Mouse (Mus musculus) intestine, embryonic 16.5 days (tissue): ENCODE results near the gene D17Wsu92e. TPM values are rescaled to one million over a fixed set of nuclear protein-coding genes. Genes with fewer than 3 reads are reported as not detected.

Experiments used
- ATAC-seq: fragments of 200-750 bp; cut with Nextera tagmentation; 2 replicates; pipeline ENCODE4 v1.8.0; 2017; ENCODE audit warnings: moderate TSS enrichment, moderate library complexity
- H3K27ac ChIP-seq: fragments of 300-500 bp; sonication (generic); 2 replicates; pipeline ENCODE4 v1.5.1; 2014; ENCODE audit warnings: mild to moderate bottlenecking, low read length
- H3K27me3 ChIP-seq: fragments of 300-500 bp; sonication (generic); replicated peaks from 2 replicates; pipeline ENCODE4 v1.6.1; 2014; ENCODE audit warnings: low read length, control low read depth, mixed read lengths; ENCODE audit not compliant: control insufficient read depth, insufficient read depth
- H3K36me3 ChIP-seq: fragments of 300-500 bp; sonication (generic); 2 replicates; pipeline ENCODE4 v1.6.1; 2014; ENCODE audit warnings: low read length, control low read depth; ENCODE audit not compliant: control insufficient read depth, insufficient read depth
- H3K4me1 ChIP-seq: fragments of 300-500 bp; sonication (generic); 2 replicates; pipeline ENCODE4 v1.6.1; 2014; ENCODE audit warnings: low read length, control low read depth, mixed read lengths; ENCODE audit not compliant: control insufficient read depth, insufficient read depth
- H3K4me2 ChIP-seq: fragments of 300-500 bp; sonication (generic); 2 replicates; pipeline ENCODE4 v1.6.1; 2014; ENCODE audit warnings: low read depth, low read length, control low read depth
- H3K4me3 ChIP-seq: fragments of 300-500 bp; sonication (generic); 2 replicates; pipeline ENCODE4 v1.5.1; 2014; ENCODE audit warnings: mild to moderate bottlenecking, low read length
- H3K9ac ChIP-seq: fragments of 300-500 bp; sonication (generic); 2 replicates; pipeline ENCODE4 v1.6.1; 2014; ENCODE audit warnings: low read depth, low read length
- H3K9me3 ChIP-seq: fragments of 300-500 bp; sonication (generic); 2 replicates; pipeline ENCODE4 v1.6.1; 2016; ENCODE audit warnings: low read length, control low read depth; ENCODE audit not compliant: control insufficient read depth
- WGBS: fragments of 180-500 bp; shearing (Covaris S2); extraction: QIAGEN DNeasy Blood & Tissue Kit; methylation state at CpG from one replicate; pipeline ENCODE4 v1.1.7; 2014; 5-methylcytosine and 5-hydroxymethylcytosine counted together
- polyA plus RNA-seq: library from polyadenylated mRNA; unstranded; fragments of >200 nt; fragmentation: Nextera tagmentation; extraction: Ambion mirVana; gene quantifications from 2 replicates; pipeline ENCODE4 v1.2.1, GENCODE M21; 2015

Gene D17Wsu92e
- polyA plus RNA-seq, 1 experiment from 2014 or later, result 14.7 TPM

- Histone ChIP-seq H3K4me3 (no peak overlapping the region), H3K9ac (no peak overlapping the region), H3K4me1 (peaks cover 8% of the 10 kb centered on the region), H3K27me3 (no peaks in the 10 kb centered on the region), H3K4me2 (no peak overlapping the region), H3K36me3 (peaks cover 14% of the 10 kb centered on the region), H3K9me3 (peaks cover 5% of the 10 kb centered on the region; the same call in 1 of the 2 replicates), H3K27ac (no peak overlapping the region)
- no peak for ATAC-seq
- 93% methylated on average over 11 of the region's 11 CpGs for WGBS
These were observed 57.6 kb downstream of the D17Wsu92e start for GRCm38 (mm10) chr17:27762884-27763283.

GRCm38 (mm10) chr17:27761639-27762336 lies 58.7 kb downstream of the D17Wsu92e start:
- no peak overlapping the region for H3K4me2 ChIP-seq
- peaks cover 8% of the 10 kb centered on the region for H3K4me1 ChIP-seq
- H3K9me3 ChIP-seq, result peaks cover 5% of the 10 kb centered on the region; the same call in 1 of the 2 replicates
- no peak overlapping the region for H3K9ac ChIP-seq
- ATAC-seq, result peak; percentile 70
- no peak overlapping the region for H3K4me3 ChIP-seq
- H3K36me3 ChIP-seq, result peaks cover 14% of the 10 kb centered on the region
- H3K27ac ChIP-seq, result no peak overlapping the region
- H3K27me3 ChIP-seq, result no peaks in the 10 kb centered on the region
- WGBS, result 26% methylated on average over 9 of the region's 9 CpGs

GRCm38 (mm10) chr17:27760169-27760568 lies 60.3 kb downstream of the D17Wsu92e start:
- H3K4me3 ChIP-seq, result no peak overlapping the region
- peaks cover 7% of the 10 kb centered on the region for H3K36me3 ChIP-seq
- H3K27ac ChIP-seq, result no peak overlapping the region
- H3K9ac ChIP-seq, result 0 out of 2 replicates have a peak overlapping the region, but pooled peaks have one; percentile 10
- no peaks in the 10 kb centered on the region for H3K27me3 ChIP-seq
- H3K4me2 ChIP-seq, result no peak overlapping the region
- peaks cover 10% of the 10 kb centered on the region for H3K4me1 ChIP-seq
- 72% methylated on average over 6 of the region's 6 CpGs for WGBS
- peaks cover 5% of the 10 kb centered on the region; the same call in 1 of the 2 replicates for H3K9me3 ChIP-seq
- ATAC-seq, result 0 out of 2 replicates have a peak, but pooled peaks have one; percentile 23

GRCm38 (mm10) chr17:27751314-27752202 lies 68.9 kb downstream of the D17Wsu92e start:
- WGBS, result 89% methylated on average over 8 of the region's 8 CpGs
- H3K27ac ChIP-seq, result no peak overlapping the region
- no peak overlapping the region for H3K4me3 ChIP-seq
- no peak overlapping the region for H3K4me2 ChIP-seq
- no peak overlapping the region for H3K9ac ChIP-seq
- ATAC-seq, result no peak
- peaks cover 9% of the 10 kb centered on the region; the same call in 1 of the 2 replicates for H3K36me3 ChIP-seq
- 0 out of 2 replicates have a peak, but pooled peaks cover 2% of the 10 kb centered on the region for H3K4me1 ChIP-seq
- no peaks in the 10 kb centered on the region for H3K9me3 ChIP-seq
- no peaks in the 10 kb centered on the region for H3K27me3 ChIP-seq

GRCm38 (mm10) chr17:27750451-27750942 lies 70.0 kb downstream of the D17Wsu92e start:
- no peaks in the 10 kb centered on the region for H3K9me3 ChIP-seq
- no peak overlapping the region for H3K4me3 ChIP-seq
- 93% methylated on average over 6 of the region's 6 CpGs for WGBS
- H3K27me3 ChIP-seq, result no peaks in the 10 kb centered on the region
- H3K4me1 ChIP-seq, result no peaks in the 10 kb centered on the region
- no peak for ATAC-seq
- H3K36me3 ChIP-seq, result peaks cover 9% of the 10 kb centered on the region; the same call in 1 of the 2 replicates
- no peak overlapping the region for H3K4me2 ChIP-seq
- no peak overlapping the region for H3K27ac ChIP-seq
- H3K9ac ChIP-seq, result no peak overlapping the region

GRCm38 (mm10) chr17:27748123-27748522 lies 72.3 kb downstream of the D17Wsu92e start:
- no peak overlapping the region for H3K4me3 ChIP-seq
- no peaks in the 10 kb centered on the region for H3K9me3 ChIP-seq
- H3K27ac ChIP-seq, result no peak overlapping the region
- no peaks in the 10 kb centered on the region for H3K27me3 ChIP-seq
- no peaks in the 10 kb centered on the region for H3K4me1 ChIP-seq
- 87% methylated on average over 2 of the region's 2 CpGs for WGBS
- no peak for ATAC-seq
- H3K36me3 ChIP-seq, result peaks cover 6% of the 10 kb centered on the region; the same call in 1 of the 2 replicates
- H3K4me2 ChIP-seq, result no peak overlapping the region
- no peak overlapping the region for H3K9ac ChIP-seq

- no peaks in the 10 kb centered on the region; the same call in 1 of the 2 replicates for H3K36me3 ChIP-seq
- no peaks in the 10 kb centered on the region for H3K27me3 ChIP-seq
- ATAC-seq, result no peak
- H3K9ac ChIP-seq, result no peak overlapping the region
- H3K4me1 ChIP-seq, result no peaks in the 10 kb centered on the region
- no peaks in the 10 kb centered on the region for H3K9me3 ChIP-seq
- no peak overlapping the region for H3K27ac ChIP-seq
- WGBS, result 61% methylated on average over 4 of the region's 4 CpGs
- H3K4me3 ChIP-seq, result no peak overlapping the region
- H3K4me2 ChIP-seq, result no peak overlapping the region
These were observed 74.0 kb downstream of the D17Wsu92e start for GRCm38 (mm10) chr17:27746446-27746845.

GRCm38 (mm10) chr17:27740961-27741360 lies 79.5 kb downstream of the D17Wsu92e start:
- ATAC-seq, result peak; percentile 7; the same call in 1 of the 2 replicates
- no peaks in the 10 kb centered on the region for H3K9me3 ChIP-seq
- no peaks in the 10 kb centered on the region for H3K4me1 ChIP-seq
- H3K9ac ChIP-seq, result no peak overlapping the region
- no peaks in the 10 kb centered on the region for H3K36me3 ChIP-seq
- H3K27ac ChIP-seq, result no peak overlapping the region
- no peak overlapping the region for H3K4me3 ChIP-seq
- 90% methylated on average over 6 of the region's 6 CpGs for WGBS
- H3K27me3 ChIP-seq, result no peaks in the 10 kb centered on the region
- no peak overlapping the region for H3K4me2 ChIP-seq
